Mouse (Mus musculus): ENCODE data around the gene Bend3.

Gene Bend3

DNA sequence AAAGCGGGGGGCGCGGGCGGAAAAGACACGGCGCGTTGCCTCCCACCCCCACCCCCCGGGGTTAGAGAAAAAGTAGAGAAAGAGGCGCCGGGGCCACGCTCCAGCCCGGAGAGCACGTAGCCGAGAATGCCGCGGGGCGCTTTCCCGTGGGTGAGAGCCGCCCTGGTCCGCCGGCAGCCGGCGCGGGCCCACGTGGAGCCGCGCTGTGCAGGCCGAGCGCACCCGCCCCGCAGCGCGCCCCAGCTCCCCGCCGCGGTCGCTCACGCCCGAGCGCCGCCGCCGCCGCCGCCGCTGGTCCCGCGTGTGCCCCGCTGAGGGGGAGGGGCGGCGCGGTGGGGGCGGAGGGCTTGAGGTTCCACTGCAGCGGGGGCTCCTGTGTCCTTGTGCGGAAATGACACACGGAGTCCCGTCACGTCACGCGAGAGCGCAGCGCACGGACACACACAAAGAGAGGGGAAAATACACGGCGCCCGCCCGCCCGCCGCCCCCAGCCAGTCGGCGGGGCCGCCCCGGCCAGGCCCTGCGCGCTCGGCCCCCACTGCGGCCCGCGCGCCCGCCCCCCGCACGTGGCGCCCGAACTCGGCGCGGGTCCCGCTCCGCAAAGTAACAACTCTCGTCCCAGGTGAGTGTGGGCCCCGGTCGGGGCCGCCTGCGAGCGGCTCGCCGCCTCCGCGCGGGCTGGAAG lies at the start of gene Bend3:
Gene Bend3 (plus strand): TSS at position 81 of the 685 bp plus-strand sequence.
- DNase-seq (ENCODE audit: low spot score) = no peak

- no peak for DNase-seq (ENCODE audit: low spot score)
These were observed 48.0 kb upstream of the Bend3 start for GRCm38 (mm10) chr10:43430606-43431005.

DNA sequence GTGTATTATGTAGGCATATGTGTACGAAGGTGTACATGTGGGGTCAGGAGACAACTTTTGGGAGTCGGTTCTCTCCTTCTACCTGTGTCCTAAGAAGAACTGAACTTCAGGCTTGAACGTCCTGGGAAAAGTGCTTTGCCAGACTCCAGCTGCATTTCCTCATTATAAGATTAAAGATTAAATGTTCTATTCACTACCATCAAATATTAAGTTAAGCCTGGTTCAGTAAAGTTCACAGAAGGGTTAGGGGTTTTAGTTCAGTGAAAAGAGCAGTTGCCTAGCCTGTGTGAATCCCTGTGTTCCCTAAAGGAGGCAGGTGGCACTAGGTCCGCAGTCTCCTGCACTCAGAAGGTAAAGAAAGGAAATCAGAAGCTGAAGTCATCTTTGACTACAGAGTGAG lies 44.3 kb upstream of the Bend3 start:
- DNase-seq (ENCODE audit: low spot score) = no peak

DNA sequence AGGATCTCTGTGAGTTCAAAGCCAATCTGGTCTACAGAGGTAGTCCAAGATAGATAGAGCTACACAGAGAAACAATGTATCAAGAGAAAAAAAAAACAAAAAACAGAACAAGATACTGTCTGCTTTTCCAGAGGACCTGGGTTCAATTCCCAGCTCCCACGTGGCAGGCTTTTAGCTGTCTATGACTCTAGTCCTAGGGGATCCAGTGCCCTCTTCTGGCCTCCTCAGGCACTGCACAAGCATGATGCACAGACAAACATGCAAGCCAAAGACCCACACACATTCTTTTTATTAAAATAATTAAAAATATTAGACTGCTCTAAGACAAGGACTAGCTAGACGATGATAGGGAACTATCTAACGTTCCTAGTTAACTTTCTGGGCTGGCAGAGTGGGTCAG lies 42.9 kb upstream of the Bend3 start:
- no peak for DNase-seq (ENCODE audit: low spot score)

DNA sequence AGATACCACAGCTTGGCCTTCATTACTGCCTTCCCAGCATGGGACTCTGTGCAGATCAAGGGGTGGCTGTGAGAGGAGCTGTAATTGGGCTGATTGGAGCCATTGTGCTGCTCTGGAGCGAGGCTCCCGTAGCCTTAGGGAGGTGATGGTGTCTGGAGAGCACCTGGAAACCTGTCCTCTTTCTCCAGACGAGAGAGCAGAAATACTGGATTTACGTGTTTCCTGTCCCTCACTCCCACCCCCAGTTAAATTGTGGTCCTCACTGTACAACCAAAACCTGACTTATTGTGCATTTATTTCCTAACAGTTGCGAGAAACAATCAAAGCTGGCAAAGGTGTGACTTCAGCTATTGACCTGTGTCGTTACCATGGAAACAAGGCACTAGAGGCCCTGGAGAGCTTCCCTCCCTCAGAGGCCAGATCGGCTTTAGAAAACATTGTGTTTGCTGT lies 39.1 kb upstream of the Bend3 start:
- no peak for DNase-seq (ENCODE audit: low spot score)

GRCm38 (mm10) chr10:43440050-43440449 lies 38.6 kb upstream of the Bend3 start:
- DNase-seq (ENCODE audit: low spot score) = no peak

- no peak for DNase-seq (ENCODE audit: low spot score)
These were observed 37.5 kb upstream of the Bend3 start for GRCm38 (mm10) chr10:43440981-43441740.

DNA sequence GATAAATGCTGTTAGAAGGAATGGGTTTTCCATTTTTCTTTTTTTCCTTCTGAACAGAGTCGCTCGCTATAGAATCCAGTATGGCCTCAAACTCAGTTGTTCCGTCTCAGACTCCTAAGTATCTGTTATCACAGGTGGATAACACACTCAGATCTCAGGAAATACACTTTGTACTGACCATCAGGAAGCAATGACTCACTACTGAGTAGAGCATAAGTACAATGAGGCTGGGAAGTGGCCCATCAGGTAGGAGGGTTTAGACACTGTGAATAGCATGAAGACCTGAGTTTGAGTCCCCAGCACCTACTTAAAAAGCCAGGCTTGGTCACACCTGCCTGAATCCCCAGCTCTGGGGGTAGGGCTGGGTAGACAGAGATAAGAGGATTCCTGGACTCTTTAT lies 30.0 kb upstream of the Bend3 start:
- DNase-seq (ENCODE audit: low spot score) = no peak

GRCm38 (mm10) chr10:43451848-43452662 lies 26.6 kb upstream of the Bend3 start:
- DNase-seq (ENCODE audit: low spot score) = peak; percentile 67

- no peak for DNase-seq (ENCODE audit: low spot score)
These were observed 26.0 kb upstream of the Bend3 start for GRCm38 (mm10) chr10:43452663-43452996.

- no peak for DNase-seq (ENCODE audit: low spot score)
These were observed 24.4 kb upstream of the Bend3 start for GRCm38 (mm10) chr10:43454219-43454618.

- no peak for DNase-seq (ENCODE audit: low spot score)
These were observed 24.0 kb upstream of the Bend3 start for GRCm38 (mm10) chr10:43454671-43455070.

DNA sequence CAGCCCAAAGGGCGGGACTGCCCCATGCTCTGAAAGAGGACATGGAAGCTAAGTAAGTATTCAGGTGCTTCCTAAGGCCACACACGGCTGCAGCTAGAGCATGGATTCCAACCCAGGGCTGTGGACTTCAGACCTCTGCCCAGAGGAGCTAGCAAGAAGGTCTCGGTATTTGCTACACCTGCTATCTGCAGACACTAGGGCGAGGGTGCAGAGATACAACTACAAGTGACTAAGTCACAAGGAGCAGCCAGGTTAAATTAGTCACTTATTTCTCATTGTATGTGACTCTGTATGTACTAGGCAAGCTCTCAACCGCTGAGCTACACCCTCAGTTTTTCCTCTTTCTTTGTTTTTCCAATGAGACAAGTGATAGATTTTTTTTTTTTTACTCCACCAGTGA lies 15.8 kb upstream of the Bend3 start:
- DNase-seq (ENCODE audit: low spot score) = no peak

GRCm38 (mm10) chr10:43463227-43463626 lies 15.4 kb upstream of the Bend3 start:
- DNase-seq (ENCODE audit: low spot score) = no peak

GRCm38 (mm10) chr10:43466223-43466622 lies 12.4 kb upstream of the Bend3 start:
- DNase-seq (ENCODE audit: low spot score) = no peak

- DNase-seq (ENCODE audit: low spot score) = no peak
These were observed 11.0 kb upstream of the Bend3 start for GRCm38 (mm10) chr10:43467659-43468058.

- DNase-seq (ENCODE audit: low spot score) = no peak
These were observed 10.3 kb upstream of the Bend3 start for GRCm38 (mm10) chr10:43468293-43468692.

- DNase-seq (ENCODE audit: low spot score) = no peak
These were observed 3.3 kb upstream of the Bend3 start for GRCm38 (mm10) chr10:43475376-43475775.

GRCm38 (mm10) chr10:43477459-43477858 lies 1.2 kb upstream of the Bend3 start:
- no peak for DNase-seq (ENCODE audit: low spot score)

- no peak for DNase-seq (ENCODE audit: low spot score)
These were observed 558 bp upstream of the Bend3 start for GRCm38 (mm10) chr10:43477865-43478681.

DNA sequence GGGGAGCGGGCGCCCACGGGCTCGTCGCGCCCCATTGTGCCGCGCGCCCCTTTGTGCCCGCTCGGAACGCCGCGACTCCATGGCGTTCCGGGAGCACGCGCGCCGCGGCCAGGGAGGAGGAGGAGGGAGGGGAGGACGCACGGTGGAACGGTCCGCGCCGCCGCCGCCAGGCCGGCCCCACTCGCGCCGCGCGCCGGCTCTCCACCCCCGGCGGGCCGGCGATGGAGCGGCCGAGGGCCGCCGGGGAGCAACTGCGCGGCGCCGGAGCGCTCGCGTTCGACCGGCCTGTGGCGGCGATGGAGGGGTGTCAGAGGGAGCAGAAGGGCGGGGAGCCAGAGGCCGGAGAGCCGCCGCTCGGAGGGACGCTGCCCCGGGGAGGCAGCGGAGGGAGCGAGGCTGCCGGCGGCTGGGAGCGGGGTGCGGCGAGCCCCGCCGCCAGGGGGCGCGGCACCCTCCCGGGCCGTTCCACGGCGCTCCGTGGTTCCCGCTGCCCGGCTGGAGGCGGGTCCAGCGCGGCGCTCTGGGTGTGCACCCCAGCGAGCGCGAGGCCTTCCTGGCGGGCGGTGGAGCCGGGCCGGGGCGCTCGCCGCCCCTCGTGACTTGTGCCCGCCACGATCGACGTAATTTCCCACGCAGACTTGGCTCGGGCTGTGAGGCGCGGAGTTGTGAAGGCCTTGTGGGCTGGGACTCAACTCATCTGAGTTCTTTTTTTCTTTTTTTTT lies 966 bp downstream of the Bend3 start:
- DNase-seq (ENCODE audit: low spot score) = no peak
